Mouse (Mus musculus) central nervous system, embryonic 11.5 days (tissue): ENCODE measurements around the gene Galns. TPM values are rescaled to one million over a fixed set of nuclear protein-coding genes. Genes with fewer than 3 reads are reported as not detected.

ENCODE experiments used
- polyA plus RNA-seq: library from polyadenylated mRNA; depleted of rRNA; stranded (reverse); fragments of >200 nt; gene quantifications from 2 replicates; pipeline ENCODE4 v1.2.3, GENCODE M21; 2012; rRNA removed

Gene Galns
- polyA plus RNA-seq, result 4.8 and 6.7 TPM in 2 replicates

GRCm38 (mm10) chr8:122611295-122612133 lies at the start of gene Galns, which contains the start of gene Trappc2l:
Gene Galns, minus strand, starts transcription at chr8:122611463.
Gene Trappc2l, plus strand, starts transcription at chr8:122611640.

GRCm38 (mm10) chr8:122622727-122623126 lies 11.5 kb upstream of the Galns start, which contains the start of gene Pabpn1l:
Gene Pabpn1l, minus strand, starts transcription at chr8:122622739.

GRCm38 (mm10) chr8:122576648-122577022 lies 34.6 kb downstream of the Galns start, which contains the start of gene Aprt:
Gene Aprt, minus strand, starts transcription at chr8:122576909.

GRCm38 (mm10) chr8:122567361-122568108 lies 43.7 kb downstream of the Galns start, which contains the start of gene Cdt1:
Gene Cdt1, plus strand, starts transcription at chr8:122568015.

GRCm38 (mm10) chr8:122551265-122552051 lies 59.8 kb downstream of the Galns start, which contains the start of gene Piezo1:
Gene Piezo1, minus strand, starts transcription at chr8:122551329.

Other genes with a start within 250 kb of the Galns start
- gene Zc3h18, start 234.9 kb downstream of the Galns start, polyA plus RNA-seq, result 66.3 and 133 TPM in 2 replicates
- gene Il17c, start 189.4 kb downstream of the Galns start, polyA plus RNA-seq, result 0.44 and 0.46 TPM in 2 replicates
- gene Cyba, start 178.5 kb downstream of the Galns start, polyA plus RNA-seq, result 31.4 and 37.6 TPM in 2 replicates
- gene Mvd, start 168.0 kb downstream of the Galns start, polyA plus RNA-seq, result 34.6 and 43.5 TPM in 2 replicates
- gene Snai3, start 150.7 kb downstream of the Galns start, polyA plus RNA-seq, result 0.09 and 0.13 TPM in 2 replicates
- gene Rnf166, start 135.4 kb downstream of the Galns start, polyA plus RNA-seq, result 34.0 and 46.0 TPM in 2 replicates
- 60.5 and 74.7 TPM in 2 replicates for gene Ctu2, start 135.3 kb downstream of the Galns start, polyA plus RNA-seq
- gene Piezo1, start 60.1 kb downstream of the Galns start, polyA plus RNA-seq, result 21.0 and 43.3 TPM in 2 replicates
- gene Cdt1, start 43.4 kb downstream of the Galns start, polyA plus RNA-seq, result 62.7 and 81.6 TPM in 2 replicates
- gene Aprt, start 34.6 kb downstream of the Galns start, polyA plus RNA-seq, result 141 and 155 TPM in 2 replicates
- 104 and 108 TPM in 2 replicates for gene Trappc2l, start 177 bp upstream of the Galns start, polyA plus RNA-seq
- not detected in 2 replicates for gene Pabpn1l, start 11.3 kb upstream of the Galns start, polyA plus RNA-seq
- gene Cbfa2t3, start 87.6 kb upstream of the Galns start, polyA plus RNA-seq, result 6.5 and 8.2 TPM in 2 replicates
- 15.2 and 16.0 TPM in 2 replicates for gene Acsf3, start 164.0 kb upstream of the Galns start, polyA plus RNA-seq
- 0.47 and 6.9 TPM in 2 replicates for gene Cdh15, start 236.5 kb upstream of the Galns start, polyA plus RNA-seq